Comparison of ENCODE assay signal across 14 mouse cellular contexts in the genomic region with DNA sequence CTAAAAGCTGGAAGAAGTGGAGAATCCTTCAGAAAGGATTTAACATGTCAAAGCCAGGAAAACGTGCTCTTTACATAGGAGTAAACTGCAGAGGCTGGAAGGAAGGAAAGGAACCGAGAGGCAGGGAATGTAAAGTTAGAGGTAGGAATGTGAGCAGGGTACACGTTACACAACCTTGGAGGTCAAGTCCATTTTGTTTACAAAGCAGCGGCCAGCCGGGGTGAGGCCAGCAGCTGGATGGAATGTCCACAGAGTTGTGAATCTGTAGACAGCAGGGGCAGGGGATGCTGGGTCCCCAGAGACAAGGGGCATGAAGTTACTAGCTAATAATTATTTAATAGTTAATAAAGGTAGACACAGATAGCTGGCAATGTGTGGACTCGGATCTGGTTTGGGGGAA. TPM values are rescaled to one million over a fixed set of nuclear protein-coding genes. Genes with fewer than 3 reads are reported as not detected.
DNase-seq lines count a peak whose midpoint lies in the region; ATAC-seq lines count a peak whose summit lies in the region.
"Had no signal": no experiment of that assay in that cellular context is flagged by ENCODE, and none has a peak within 500 bp of the region (broad histone marks: within the 10 kb centered on the region; RNA-seq: fewer than 3 reads in every experiment).

No protein-coding gene starts in this region.

- no peak overlapping the region for H3K9ac ChIP-seq in kidney, embryonic 15.5 days
- H3K9ac ChIP-seq: hindbrain, embryonic 13.5 days; stomach, embryonic 15.5 days had no signal

- H3K4me2 ChIP-seq in kidney, embryonic 15.5 days = no peak overlapping the region
- H3K4me2 ChIP-seq: hindbrain, embryonic 13.5 days; stomach, embryonic 15.5 days had no signal

- 35% methylated on average over 6 of the region's 6 CpGs for WGBS in kidney, embryonic 15.5 days

- no peaks in the 10 kb centered on the region for H3K9me3 ChIP-seq in kidney, embryonic 15.5 days (replicated peaks)
- H3K9me3 ChIP-seq: hindbrain, embryonic 13.5 days; stomach, embryonic 15.5 days had no signal

- H3K36me3 ChIP-seq in kidney, embryonic 15.5 days = no peaks in the 10 kb centered on the region
- H3K36me3 ChIP-seq: hindbrain, embryonic 13.5 days; stomach, embryonic 15.5 days had no signal

- ATAC-seq in kidney, embryonic 15.5 days (replicated peaks; ENCODE audit: low FRiP score) = no peak
- no peak for ATAC-seq in cerebellum, adult (ENCODE audit: insufficient number of reproducible peaks, low FRiP score, low TSS enrichment)
- ATAC-seq: forebrain, embryonic 16.5 days had no signal

- H3K27me3 ChIP-seq in kidney, embryonic 15.5 days = no peaks in the 10 kb centered on the region
- H3K27me3 ChIP-seq: hindbrain, embryonic 13.5 days; stomach, embryonic 15.5 days had no signal

- H3K4me3 ChIP-seq in kidney, embryonic 15.5 days (replicated peaks) = no peak overlapping the region
- H3K4me3 ChIP-seq: heart, adult 2 months; hindbrain, embryonic 13.5 days; stomach, embryonic 15.5 days had no signal

- peak; percentile 69 for DNase-seq in kidney, adult 18-20 months
- DNase-seq in kidney, adult 8-10 months = peak; percentile 71 to 78
- DNase-seq in kidney, postnatal 36 days = peak; percentile 83 to 87
- peak; percentile 86 for DNase-seq in lung, postnatal 36 days
- DNase-seq in spleen, adult 18-20 months = no peak
- DNase-seq: cerebellum, postnatal 36 days; right cerebral cortex, postnatal 4 days had no signal

- H3K27ac ChIP-seq in kidney, embryonic 15.5 days = no peak overlapping the region
- H3K27ac ChIP-seq: heart, adult 2 months; hindbrain, embryonic 13.5 days; macrophage; stomach, embryonic 15.5 days had no signal

- 0 out of 2 replicates have a peak, but pooled peaks cover 4% of the 10 kb centered on the region for H3K4me1 ChIP-seq in kidney, embryonic 15.5 days
- H3K4me1 ChIP-seq: stomach, embryonic 15.5 days had no signal

RNA-seq across cellular contexts. Expression of gene Ift43, which starts 45.8 kb away (rescaled TPM):
- 70.6 and 76.1 TPM in 2 replicates for polyA plus RNA-seq in kidney, embryonic 15.5 days (2015; fragmentation: Nextera tagmentation; extraction: Ambion mirVana)

RNA-seq across cellular contexts. Expression of gene Tgfb3, which starts 49.3 kb away (rescaled TPM):
- polyA plus RNA-seq in kidney, embryonic 15.5 days (2015; fragmentation: Nextera tagmentation; extraction: Ambion mirVana) = 27.1 and 31.1 TPM in 2 replicates

Comparison
In these comparisons a context has a peak if more than half of its experiments do, and no peak if none do; other contexts are left out.
1. DNase-seq: peak in kidney, adult 18-20 months (single experiment), kidney, adult 8-10 months (2 of 2), kidney, postnatal 36 days (2 of 2) and lung, postnatal 36 days (single experiment); none in spleen, adult 18-20 months (0 of 2).